Mouse (Mus musculus) bone marrow, adult 2 months (tissue): Measurements from ENCODE around the gene Gmppb.

Source experiments
- CTCF ChIP-seq: fragments of 200-500 bp; IDR thresholded peaks from 2 replicates; pipeline ENCODE4 v1.5.1; 2011; ENCODE audit warnings: low read length, control low read depth; ENCODE audit not compliant: control insufficient read depth, insufficient read depth
- POLR2A ChIP-seq: fragments of 200-500 bp; IDR thresholded peaks from 2 replicates; pipeline ENCODE4 v1.6.1; 2011; ENCODE audit warnings: low read depth, mild to moderate bottlenecking, control low read depth, low read length, borderline replicate concordance; ENCODE audit not compliant: control insufficient read depth

- TF ChIP-seq POLR2A (no peak), CTCF (no peak)
These were observed 5.4 kb downstream of the Gmppb start for GRCm38 (mm10) chr9:108054331-108055040.
